Comparison of ENCODE assay signal across 8 mouse cellular contexts in genomic region chr2:119896553-119897089, GRCm38 (mm10). TPM values are rescaled to one million over a fixed set of nuclear protein-coding genes. Genes with fewer than 3 reads are reported as not detected.
DNase-seq lines count a peak whose midpoint lies in the region; ATAC-seq and TF ChIP-seq lines count a peak whose summit lies in the region.

No protein-coding gene starts in this region.

- H3K4me1 ChIP-seq in heart, adult 2 months (ENCODE audit: control insufficient read depth, insufficient read depth, low read length) = peaks cover 8% of the 10 kb centered on the region
- H3K4me1 ChIP-seq in bone marrow, adult 2 months (ENCODE audit: control insufficient read depth, insufficient read depth, low read length) = peaks cover 2% of the 10 kb centered on the region; the same call in 1 of the 2 replicates
- peaks cover 16% of the 10 kb centered on the region for H3K4me1 ChIP-seq in heart, embryonic 16.5 days (ENCODE audit: control insufficient read depth, insufficient read depth, low read length)
- peaks cover 3 to 10% of the 10 kb centered on the region in 2 experiments; a peak in 3 of 4 replicates for H3K4me1 ChIP-seq in liver, embryonic 14.5 days (replicated peaks; ENCODE audit: control insufficient read depth in 2 of 2, insufficient read depth in 2 of 2, low read length in 1 of 2)
- H3K4me1 ChIP-seq in stomach, embryonic 14.5 days (ENCODE audit: control insufficient read depth, insufficient read depth, low read length) = peaks cover 8% of the 10 kb centered on the region; the same call in 1 of the 2 replicates

- intact Hi-C loops in heart, adult 2 months (cut with DNase I) = loop anchor here (2.0 to 5.0 kb wide), 2 partner anchors 24 to 99 kb away; partner anchors contain the start of gene Tyro3

- H3K9me3 ChIP-seq in heart, embryonic 16.5 days (replicated peaks; ENCODE audit: control insufficient read depth, low read length) = no peaks in the 10 kb centered on the region
- no peaks in the 10 kb centered on the region for H3K9me3 ChIP-seq in liver, embryonic 14.5 days (ENCODE audit: control insufficient read depth, low read length)
- no peaks in the 10 kb centered on the region for H3K9me3 ChIP-seq in stomach, embryonic 14.5 days (ENCODE audit: control insufficient read depth, low read depth, low read length)

- H3K9ac ChIP-seq in heart, adult 2 months (ENCODE audit: low read depth, low read length) = 0 out of 2 replicates have a peak overlapping the region, but pooled peaks have one; percentile 32
- peak overlapping the region; percentile 71 for H3K9ac ChIP-seq in heart, embryonic 16.5 days (ENCODE audit: low read length)
- peak overlapping the region; percentile 49 for H3K9ac ChIP-seq in liver, embryonic 14.5 days (replicated peaks)
- H3K9ac ChIP-seq in stomach, embryonic 14.5 days (replicated peaks; ENCODE audit: low read depth, low read length) = 0 out of 2 replicates have a peak overlapping the region, but pooled peaks have one; percentile 2

- no peak for TF ChIP-seq CTCF in heart, adult 2 months (IDR thresholded peaks at IDR 0.05)
- TF ChIP-seq CTCF in bone marrow, adult 2 months (IDR thresholded peaks at IDR 0.05; ENCODE audit: control insufficient read depth, insufficient read depth, low read length) = no peak
- TF ChIP-seq CTCF in liver, embryonic 14.5 days (IDR thresholded peaks at IDR 0.05; ENCODE audit: low read depth) = no peak

- H3K79me2 ChIP-seq in heart, adult 2 months (replicated peaks; ENCODE audit: control insufficient read depth, insufficient read depth, low read length) = peaks cover 1% of the 10 kb centered on the region

- H3K27ac ChIP-seq in heart, adult 2 months = peak overlapping the region; percentile 87
- H3K27ac ChIP-seq in bone marrow, adult 2 months (ENCODE audit: control insufficient read depth, insufficient read depth, low read depth, low read length, poor library complexity) = peak overlapping the region; percentile 86
- H3K27ac ChIP-seq in heart, embryonic 16.5 days (ENCODE audit: low read length) = peak overlapping the region; percentile 95
- H3K27ac ChIP-seq in liver, embryonic 14.5 days = peak overlapping the region; percentile 83
- peak overlapping the region; percentile 94 for H3K27ac ChIP-seq in stomach, embryonic 14.5 days (ENCODE audit: low read length)

- peak; percentile 80 for ATAC-seq in heart, embryonic 16.5 days (replicated peaks; ENCODE audit: extremely low read depth, insufficient read depth, low FRiP score)
- ATAC-seq in liver, embryonic 14.5 days (ENCODE audit: insufficient read depth) = peak; percentile 78
- ATAC-seq in stomach, embryonic 14.5 days (ENCODE audit: insufficient number of reproducible peaks, insufficient read depth, low FRiP score, low read depth) = peak; percentile 76; the same call in 1 of the 2 replicates

- H3K27me3 ChIP-seq in heart, adult 2 months (ENCODE audit: control insufficient read depth, insufficient read depth, low read length) = no peaks in the 10 kb centered on the region
- H3K27me3 ChIP-seq in heart, embryonic 16.5 days (ENCODE audit: control insufficient read depth, insufficient read depth, low read length) = no peaks in the 10 kb centered on the region
- no peaks in the 10 kb centered on the region for H3K27me3 ChIP-seq in liver, embryonic 14.5 days (ENCODE audit: control insufficient read depth, insufficient read depth, low read length)
- no peaks in the 10 kb centered on the region for H3K27me3 ChIP-seq in stomach, embryonic 14.5 days (ENCODE audit: control insufficient read depth, insufficient read depth, low read length)

- no peak for TF ChIP-seq EP300 in heart, adult 2 months (IDR thresholded peaks at IDR 0.05; ENCODE audit: insufficient read depth, low read depth, low read length)
- TF ChIP-seq EP300 in liver, embryonic 14.5 days (IDR thresholded peaks at IDR 0.05; ENCODE audit: low read depth) = no peak

- WGBS in heart, adult 2 months = 20% methylated on average over 19 of the region's 19 CpGs
- 20% methylated on average over 19 of the region's 19 CpGs for WGBS in bone marrow, adult 2 months
- WGBS in heart, embryonic 16.5 days = 17% methylated on average over 19 of the region's 19 CpGs
- 13% methylated on average over 19 of the region's 19 CpGs for WGBS in liver, embryonic 14.5 days (ENCODE audit: insufficient replicate concordance)
- WGBS in stomach, embryonic 14.5 days = 16% methylated on average over 19 of the region's 19 CpGs

- DNase-seq in heart, adult 2 months = no peak
- DNase-seq in heart, adult 11 months = no peak
- DNase-seq in liver, embryonic 14.5 days (ENCODE audit: low read depth in 3 of 3, low spot score in 3 of 3) = no peak
- no peak for DNase-seq in right cerebral cortex, postnatal 14 days
- no peak for DNase-seq in layer of hippocampus, adult 8-10 months (ENCODE audit: low spot score in 2 of 2)

- no peak for TF ChIP-seq POLR2A in heart, adult 2 months (IDR thresholded peaks at IDR 0.05; ENCODE audit: insufficient read depth, low read depth, low read length)
- TF ChIP-seq POLR2A in bone marrow, adult 2 months (IDR thresholded peaks at IDR 0.05; ENCODE audit: borderline replicate concordance, control insufficient read depth, low read depth, low read length) = no peak

- peak overlapping the region; percentile 75 for H3K4me2 ChIP-seq in heart, embryonic 16.5 days (ENCODE audit: low read depth, low read length)
- peak overlapping the region; percentile 98 for H3K4me2 ChIP-seq in liver, embryonic 14.5 days (ENCODE audit: low read depth)
- peak overlapping the region; percentile 83 for H3K4me2 ChIP-seq in stomach, embryonic 14.5 days (replicated peaks; ENCODE audit: low read depth, low read length)

- peak overlapping the region; percentile 69 for H3K4me3 ChIP-seq in heart, adult 2 months
- peak overlapping the region; percentile 72 for H3K4me3 ChIP-seq in bone marrow, adult 2 months (replicated peaks; ENCODE audit: control insufficient read depth, low read depth, low read length)
- H3K4me3 ChIP-seq in heart, embryonic 16.5 days (ENCODE audit: low read length) = peak overlapping the region; percentile 65
- H3K4me3 ChIP-seq in liver, embryonic 14.5 days (ENCODE audit: insufficient read depth in 1 of 2, low read depth in 2 of 2, low read length in 2 of 2) = peak overlapping the region; percentile 64 to 65
- H3K4me3 ChIP-seq in stomach, embryonic 14.5 days (ENCODE audit: low read depth, low read length) = peak overlapping the region; percentile 59

- H3K36me3 ChIP-seq in heart, adult 2 months (ENCODE audit: control insufficient read depth, insufficient read depth, low read length) = peaks cover 7% of the 10 kb centered on the region; the same call in 1 of the 2 replicates
- peaks cover 2% of the 10 kb centered on the region; the same call in 1 of the 2 replicates for H3K36me3 ChIP-seq in heart, embryonic 16.5 days (ENCODE audit: control insufficient read depth, insufficient read depth)
- no peaks in the 10 kb centered on the region for H3K36me3 ChIP-seq in liver, embryonic 14.5 days (replicated peaks; ENCODE audit: control insufficient read depth, insufficient read depth, low read depth)
- H3K36me3 ChIP-seq in stomach, embryonic 14.5 days (ENCODE audit: control insufficient read depth, insufficient read depth, low read length) = no peaks in the 10 kb centered on the region

RNA-seq across cellular contexts. Expression of gene Mga, which starts 0.4 kb away (rescaled TPM):
- 10 to 100 TPM; 36.2 to 41.0 TPM for total RNA-seq in heart, adult 2 months (2021)
- polyA plus RNA-seq in heart, adult 2 months (2012; rRNA removed) = 11.6 and 21.6 TPM in 2 replicates
- 11.3 and 22.1 TPM in 2 replicates for polyA plus RNA-seq in bone marrow, adult 2 months (2011; ENCODE audit: insufficient read depth, insufficient read length, low replicate concordance, missing spikeins)
- 14.9 and 17.8 TPM in 2 replicates for polyA plus RNA-seq in heart, embryonic 16.5 days (2015; fragmentation: Nextera tagmentation; extraction: Ambion mirVana)
- polyA plus RNA-seq in liver, embryonic 14.5 days (2012; rRNA removed) = 4.2 and 4.6 TPM in 2 replicates
- 6.0 and 6.6 TPM in 2 replicates for polyA plus RNA-seq in liver, embryonic 14.5 days (2014; fragmentation: Nextera tagmentation; extraction: Ambion mirVana)
- 54.0 and 54.7 TPM in 2 replicates for polyA plus RNA-seq in stomach, embryonic 14.5 days (2014; fragmentation: Nextera tagmentation; extraction: Ambion mirVana)
- 10 to 100 TPM; 70.3 to 84.8 (median 75.3) TPM for total RNA-seq in layer of hippocampus, adult 8-10 months (2022)

Comparison
In these comparisons a context has a peak if more than half of its experiments do, and no peak if none do; other contexts are left out.
1. H3K9ac ChIP-seq: peak in every context shown above with its lines; median percentile 71 in heart, embryonic 16.5 days; 49 in liver, embryonic 14.5 days; 32 in heart, adult 2 months; 2 in stomach, embryonic 14.5 days.